Mouse (Mus musculus) midbrain, embryonic 16.5 days (tissue): ENCODE data around the gene Tulp3. TPM values are rescaled to one million over a fixed set of nuclear protein-coding genes. Genes with fewer than 3 reads are reported as not detected.
"Not testable (repeated sequence)": the region's sequence is repeated elsewhere in the genome, so short reads cannot be mapped to it uniquely, and the experiment has no call there.

Experiments used
- ATAC-seq: fragments of 200-750 bp; cut with Nextera tagmentation; 2 replicates; pipeline ENCODE4 v1.8.0; 2017; ENCODE audit warnings: moderate TSS enrichment
- H3K27ac ChIP-seq: fragments of 300-500 bp; sonication (generic); 2 replicates; pipeline ENCODE4 v1.5.1; 2014; ENCODE audit warnings: mild to moderate bottlenecking, low read length, mixed read lengths
- H3K27me3 ChIP-seq: fragments of 300-500 bp; sonication (generic); 2 replicates; pipeline ENCODE4 v1.6.1; 2014; ENCODE audit warnings: low read depth, low read length, mixed read lengths; ENCODE audit not compliant: control insufficient read depth, insufficient read depth
- H3K36me3 ChIP-seq: fragments of 300-500 bp; sonication (generic); 2 replicates; pipeline ENCODE4 v1.6.1; 2014; ENCODE audit warnings: mild to moderate bottlenecking, low read length, moderate library complexity, mixed read lengths; ENCODE audit not compliant: control insufficient read depth, insufficient read depth
- H3K4me1 ChIP-seq: fragments of 300-500 bp; sonication (generic); 2 replicates; pipeline ENCODE4 v1.6.1; 2014; ENCODE audit warnings: mild to moderate bottlenecking, low read length, mixed read lengths; ENCODE audit not compliant: control insufficient read depth, insufficient read depth
- H3K4me2 ChIP-seq: fragments of 300-500 bp; sonication (generic); 2 replicates; pipeline ENCODE4 v1.6.1; 2014; ENCODE audit warnings: mild to moderate bottlenecking, low read length, mixed read lengths
- H3K4me3 ChIP-seq: fragments of 300-500 bp; sonication (generic); 2 replicates; pipeline ENCODE4 v1.5.1; 2014; ENCODE audit warnings: low read depth, mild to moderate bottlenecking, low read length, moderate library complexity, mixed read lengths
- H3K9ac ChIP-seq: fragments of 300-500 bp; sonication (generic); 2 replicates; pipeline ENCODE4 v1.6.1; 2014; ENCODE audit warnings: low read depth, low read length, mixed read lengths
- H3K9me3 ChIP-seq: fragments of 300-500 bp; sonication (generic); replicated peaks from 2 replicates; pipeline ENCODE4 v1.6.1; 2014; ENCODE audit warnings: mild to moderate bottlenecking, low read length, mixed read lengths; ENCODE audit not compliant: control insufficient read depth, poor library complexity, severe bottlenecking
- WGBS: fragments of 180-500 bp; shearing (Covaris S2); extraction: QIAGEN DNeasy Blood & Tissue Kit; methylation state at CpG from one replicate; pipeline ENCODE4 v1.1.7; 2014; 5-methylcytosine and 5-hydroxymethylcytosine counted together
- polyA plus RNA-seq: library from polyadenylated mRNA; unstranded; fragments of >200 nt; fragmentation: Nextera tagmentation; extraction: Ambion mirVana; gene quantifications from 2 replicates; pipeline ENCODE4 v1.2.1, GENCODE M21; 2015

The Tulp3 gene
- polyA plus RNA-seq, 1 experiment from 2014 or later, result 16.6 TPM

DNA sequence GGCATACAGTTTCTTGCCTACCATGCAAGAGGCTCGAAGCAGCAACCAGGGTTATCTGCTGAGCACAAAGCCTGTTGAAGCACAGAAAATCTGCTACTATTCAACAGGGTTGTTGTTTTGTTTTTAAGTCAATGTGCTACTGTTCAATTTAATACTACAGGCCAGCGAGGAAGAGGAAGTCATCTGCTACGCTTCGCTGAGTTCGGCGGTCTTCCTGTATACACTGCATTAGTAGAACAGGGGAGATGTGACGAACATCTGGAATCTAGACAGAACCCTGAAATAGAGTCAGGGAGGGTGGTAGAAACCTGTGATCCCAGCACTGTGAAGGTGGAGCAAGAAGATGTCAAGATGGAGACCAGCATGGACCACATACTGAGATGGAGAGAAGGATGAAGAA is 28.1 kb upstream of the Tulp3 start:
- no peaks in the 10 kb centered on the region for H3K9me3 ChIP-seq
- H3K4me1 ChIP-seq, result no peaks in the 10 kb centered on the region
- 82% methylated on average over 7 of the region's 7 CpGs for WGBS
- H3K27ac ChIP-seq, result no peak overlapping the region
- no peak overlapping the region for H3K9ac ChIP-seq
- no peaks in the 10 kb centered on the region for H3K27me3 ChIP-seq
- no peak overlapping the region for H3K4me3 ChIP-seq
- H3K36me3 ChIP-seq, result no peaks in the 10 kb centered on the region
- no peak overlapping the region for H3K4me2 ChIP-seq
- ATAC-seq, result no peak

DNA sequence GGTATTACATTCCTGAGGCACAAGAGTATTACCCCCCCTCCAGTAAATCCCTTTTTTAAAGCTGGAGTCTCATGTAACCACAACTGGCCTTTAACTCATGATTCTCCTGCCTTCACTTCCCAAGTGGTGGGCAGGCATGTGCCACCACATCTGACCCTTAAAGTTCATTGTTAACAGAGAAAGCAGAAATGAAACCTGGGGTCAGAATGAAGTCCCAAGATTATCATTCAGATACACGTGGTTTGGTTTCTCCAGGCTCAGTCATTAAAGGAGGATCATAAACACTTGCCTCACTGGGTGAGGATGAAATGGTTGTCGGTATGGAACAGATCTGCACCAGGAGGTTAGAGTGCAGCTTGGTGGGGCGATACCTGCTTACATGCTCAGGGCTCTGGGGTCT is 25.6 kb upstream of the Tulp3 start:
- no peak for ATAC-seq
- H3K4me3 ChIP-seq, result no peak overlapping the region
- H3K4me1 ChIP-seq, result no peaks in the 10 kb centered on the region
- no peaks in the 10 kb centered on the region for H3K9me3 ChIP-seq
- H3K9ac ChIP-seq, result no peak overlapping the region
- H3K36me3 ChIP-seq, result no peaks in the 10 kb centered on the region
- no peak overlapping the region for H3K4me2 ChIP-seq
- 81% methylated on average over 3 of the region's 3 CpGs for WGBS
- H3K27me3 ChIP-seq, result no peaks in the 10 kb centered on the region
- no peak overlapping the region for H3K27ac ChIP-seq

DNA sequence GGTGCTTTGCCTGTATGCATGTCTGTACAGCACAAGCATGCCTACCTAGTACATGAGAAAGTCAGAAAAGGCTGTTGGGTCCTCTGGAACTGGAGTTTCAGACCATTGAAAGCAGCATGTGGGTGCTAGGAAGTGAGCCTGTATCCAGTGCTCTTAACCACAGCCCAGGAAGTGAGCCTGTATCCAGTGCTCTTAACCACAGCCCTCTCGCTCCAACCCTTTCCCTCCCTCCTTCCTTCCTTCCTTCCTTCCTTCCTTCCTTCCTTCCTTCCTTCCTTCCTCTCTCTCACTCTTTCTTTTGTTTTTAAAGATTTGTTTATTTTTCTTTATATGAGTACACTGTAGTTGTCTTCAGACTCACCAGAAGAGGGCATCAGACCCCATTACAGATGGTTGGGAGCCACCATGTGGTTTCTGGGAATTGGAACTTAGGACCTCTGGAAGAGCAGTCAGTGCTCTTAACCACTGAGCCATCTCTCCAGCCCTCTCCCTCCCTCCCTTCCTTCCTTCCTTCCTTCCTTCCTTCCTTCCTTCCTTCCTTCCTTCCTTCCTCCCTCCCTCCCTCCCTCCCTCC is 25.0 kb upstream of the Tulp3 start:
- ATAC-seq, H3K27me3 ChIP-seq, H3K4me2 ChIP-seq, H3K4me1 ChIP-seq, H3K4me3 ChIP-seq, H3K27ac ChIP-seq, H3K36me3 ChIP-seq, H3K9me3 ChIP-seq, H3K9ac ChIP-seq: not testable (repeated sequence)
- WGBS, result 56% methylated on average over 1 of the region's 1 CpGs

DNA sequence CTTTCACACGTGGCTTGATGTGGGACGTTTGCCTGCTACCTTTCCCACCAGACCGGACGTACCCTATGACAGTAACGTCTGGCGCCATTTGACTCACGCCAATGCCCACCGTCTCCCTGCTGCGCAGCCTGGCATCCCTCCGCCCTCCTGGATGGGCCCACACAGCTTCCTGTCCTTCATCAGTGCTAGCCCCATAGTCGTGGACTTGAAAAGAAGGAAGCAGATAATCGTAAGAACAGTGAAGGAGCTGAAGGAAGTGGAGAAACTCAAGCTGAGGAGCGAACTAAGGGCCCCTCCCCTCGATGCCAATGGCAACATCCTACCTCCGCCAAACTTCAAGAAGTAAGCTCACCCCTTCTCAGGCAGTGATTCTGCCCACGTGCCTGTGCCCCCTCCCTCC is 24.0 kb upstream of the Tulp3 start:
- WGBS, result 84% methylated on average over 16 of the region's 16 CpGs
- Histone ChIP-seq H3K4me3 (no peak overlapping the region), H3K36me3 (no peaks in the 10 kb centered on the region), H3K9me3 (no peaks in the 10 kb centered on the region), H3K27ac (no peak overlapping the region), H3K4me2 (no peak overlapping the region), H3K4me1 (peaks cover 6% of the 10 kb centered on the region), H3K27me3 (no peaks in the 10 kb centered on the region), H3K9ac (no peak overlapping the region)
- ATAC-seq, result no peak

DNA sequence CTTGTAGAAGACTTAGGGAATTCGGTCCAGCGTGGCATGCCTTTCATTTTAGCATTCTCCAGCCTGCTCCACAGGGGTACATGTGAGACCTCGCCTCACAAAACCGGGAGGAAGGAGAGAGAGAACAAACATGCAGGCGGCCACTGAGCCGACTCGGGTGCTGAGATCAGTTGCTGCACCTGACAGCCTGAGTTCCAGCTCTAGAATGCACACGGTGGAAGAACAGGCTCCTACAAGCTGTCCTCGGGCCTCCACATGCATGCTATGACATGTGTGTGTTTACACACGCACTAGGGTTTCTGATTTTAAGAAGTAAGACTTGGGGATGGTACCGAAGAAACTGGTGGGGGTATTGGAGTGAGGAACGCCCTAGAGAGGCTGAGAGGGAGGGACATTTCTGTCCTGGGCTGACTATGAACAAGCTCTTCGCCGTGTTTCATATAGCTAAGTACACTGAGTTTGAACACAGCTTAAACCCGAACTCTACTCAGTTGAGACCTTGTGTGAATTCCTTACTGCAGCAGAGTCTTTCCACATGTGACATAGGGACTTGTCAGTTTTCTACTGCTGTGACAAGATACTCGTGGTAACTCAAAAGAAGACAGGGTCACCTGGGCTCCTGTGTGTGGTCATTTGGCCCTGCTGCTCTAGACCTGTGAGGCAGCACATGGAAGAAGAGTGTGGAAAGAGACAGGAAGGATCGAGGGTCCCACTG is 20.9 kb upstream of the Tulp3 start:
- WGBS, result 94% methylated on average over 17 of the region's 17 CpGs
- H3K9me3 ChIP-seq, result no peaks in the 10 kb centered on the region

DNA sequence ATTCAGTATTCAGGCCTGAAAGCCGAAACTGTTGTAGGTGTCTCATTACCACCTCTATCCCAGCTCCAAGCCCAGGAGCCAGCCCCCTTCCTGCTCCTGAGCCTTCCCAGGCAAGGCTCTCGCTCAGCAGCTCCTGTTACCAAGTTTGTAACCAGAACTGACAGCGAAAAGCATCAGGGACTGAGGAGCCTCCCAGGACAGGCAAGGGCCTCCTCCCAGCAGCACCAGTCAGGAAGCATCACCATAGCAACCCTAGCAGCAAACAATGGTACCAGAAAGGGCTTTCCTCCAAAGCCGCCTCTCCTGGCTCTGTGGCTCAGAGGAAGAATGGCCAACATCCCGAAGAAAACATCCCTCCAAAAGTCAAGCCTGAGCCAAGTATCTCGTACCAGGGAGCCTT is 19.5 kb upstream of the Tulp3 start, which contains the start of the genes Tex52 and Gm44596:
Tex52 (plus strand) TSS at position 265 of the 400 bp plus-strand sequence.
Gm44596 (plus strand) TSS at position 312 of the 400 bp plus-strand sequence.
- Histone ChIP-seq H3K4me3 (no peak within 1 kb of the TSS), H3K27ac (peak within 1 kb of the TSS; percentile 9; the same call in 1 of the 2 replicates), H3K4me1 (peaks cover 7% of the 10 kb centered on the region), H3K27me3 (no peaks in the 10 kb centered on the region), H3K4me2 (peak within 1 kb of the TSS; percentile 7; the same call in 1 of the 2 replicates), H3K9me3 (no peaks in the 10 kb centered on the region), H3K9ac (no peak within 1 kb of the TSS), H3K36me3 (no peaks in the 10 kb centered on the region)
- 11% methylated on average over 6 of the region's 6 CpGs for WGBS
- ATAC-seq, result peak; percentile 81

More for the DNA sequence above, 20.9 kb upstream of the Tulp3 start:
- H3K4me2 ChIP-seq, result no peak overlapping the region
- H3K36me3 ChIP-seq, result no peaks in the 10 kb centered on the region
- no peak for ATAC-seq
- H3K4me3 ChIP-seq, result no peak overlapping the region
- no peak overlapping the region for H3K27ac ChIP-seq
- H3K27me3 ChIP-seq, result no peaks in the 10 kb centered on the region
- H3K9ac ChIP-seq, result no peak overlapping the region
- H3K4me1 ChIP-seq, result peaks cover 7% of the 10 kb centered on the region

DNA sequence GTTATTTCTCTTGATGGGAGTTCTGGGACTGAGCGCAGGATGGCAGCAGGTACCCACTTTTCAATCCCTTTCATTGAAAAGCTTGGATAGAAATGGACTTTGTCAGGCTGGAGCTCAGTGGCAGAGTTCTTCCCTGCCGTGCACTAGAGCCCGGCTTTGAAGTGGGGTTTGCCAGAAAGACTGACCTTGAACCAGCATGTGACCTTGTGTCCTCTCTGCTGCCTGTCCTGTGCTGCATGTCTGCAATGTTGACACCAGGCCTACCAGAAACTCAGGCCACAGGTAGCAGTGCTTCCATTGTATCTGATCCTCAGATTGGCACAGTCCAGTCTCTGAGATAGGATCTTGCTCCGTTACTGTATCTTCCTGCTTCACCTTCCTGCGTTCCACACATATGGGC is 14.4 kb upstream of the Tulp3 start:
- Histone ChIP-seq H3K9ac (no peak overlapping the region), H3K4me3 (no peak overlapping the region), H3K4me2 (no peak overlapping the region), H3K36me3 (no peaks in the 10 kb centered on the region), H3K9me3 (no peaks in the 10 kb centered on the region), H3K4me1 (peaks cover 5% of the 10 kb centered on the region), H3K27ac (no peak overlapping the region), H3K27me3 (no peaks in the 10 kb centered on the region)
- 88% methylated on average over 5 of the region's 5 CpGs for WGBS
- no peak for ATAC-seq

DNA sequence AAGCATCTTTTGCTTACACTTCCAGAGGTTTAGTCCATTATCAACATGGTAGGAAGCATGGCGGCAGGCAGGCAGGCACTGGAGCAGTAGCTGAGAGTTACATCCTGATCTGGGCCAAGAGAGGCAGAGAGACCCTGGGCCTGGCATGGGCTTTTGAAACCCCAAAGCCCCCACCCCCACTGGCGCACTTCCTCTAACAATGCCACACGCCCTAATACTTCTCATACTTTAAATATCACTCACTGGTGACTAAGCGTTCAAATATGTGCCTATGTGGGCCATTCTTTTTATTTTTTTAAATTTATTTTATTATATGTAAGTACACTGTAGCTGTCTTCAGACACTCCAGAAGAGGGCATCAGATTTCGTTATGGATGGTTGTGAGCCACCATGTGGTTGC is 10.8 kb upstream of the Tulp3 start:
- no peak for ATAC-seq
- Histone ChIP-seq H3K9me3 (no peaks in the 10 kb centered on the region), H3K36me3 (no peaks in the 10 kb centered on the region), H3K4me1 (peaks cover 7% of the 10 kb centered on the region), H3K27ac (no peak overlapping the region), H3K27me3 (no peaks in the 10 kb centered on the region), H3K4me3 (no peak overlapping the region), H3K9ac (no peak overlapping the region), H3K4me2 (no peak overlapping the region)
- WGBS, result 95% methylated on average over 5 of the region's 5 CpGs

DNA sequence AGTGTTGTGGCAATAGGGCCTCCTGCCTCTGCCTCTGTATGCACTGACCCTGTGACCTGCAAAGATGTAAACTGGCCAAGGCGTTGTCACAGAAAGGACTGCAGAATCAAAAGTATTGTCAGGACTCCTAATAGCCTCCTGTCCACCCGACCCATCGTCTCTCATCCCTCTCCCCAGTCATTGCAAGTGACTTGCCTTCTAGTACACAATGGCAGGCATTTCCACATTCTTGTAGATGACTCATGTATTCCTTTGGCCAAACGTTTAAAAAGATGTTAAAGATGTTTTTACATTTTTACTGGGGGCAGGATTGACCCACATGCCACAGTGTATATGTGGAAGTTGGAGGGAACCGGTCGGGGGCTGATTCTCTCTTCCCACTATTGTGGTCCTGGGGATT is 9.1 kb upstream of the Tulp3 start:
- WGBS, result 75% methylated on average over 6 of the region's 6 CpGs
- no peak overlapping the region for H3K4me3 ChIP-seq
- H3K27ac ChIP-seq, result no peak overlapping the region
- no peak overlapping the region for H3K4me2 ChIP-seq
- no peaks in the 10 kb centered on the region for H3K36me3 ChIP-seq
- no peak for ATAC-seq
- no peaks in the 10 kb centered on the region for H3K9me3 ChIP-seq
- H3K9ac ChIP-seq, result no peak overlapping the region
- H3K4me1 ChIP-seq, result peaks cover 16% of the 10 kb centered on the region
- H3K27me3 ChIP-seq, result no peaks in the 10 kb centered on the region
